Mouse (Mus musculus) left cerebral cortex, postnatal 4 days (tissue): ENCODE measurements at regions not wholly inside any gene's neighbourhood (a gene's known extent, or its start where the extent isn't known, plus 50 kb on each side); places are given as distances from the start of the nearest gene placed in this dataset.
A peak's percentile ranks its signal among the peaks of the same experiment; 100 is the strongest.

ENCODE experiments used
- DNase-seq: peaks from one replicate; pipeline ENCODE4 v3.0.0-alpha.2; 2022
- intact Hi-C: fragments of 180-260 bp; cut with DNase I; formaldehyde crosslinking; loops from one replicate; pipeline ENCODE4 v1.15.1; 2025

DNA sequence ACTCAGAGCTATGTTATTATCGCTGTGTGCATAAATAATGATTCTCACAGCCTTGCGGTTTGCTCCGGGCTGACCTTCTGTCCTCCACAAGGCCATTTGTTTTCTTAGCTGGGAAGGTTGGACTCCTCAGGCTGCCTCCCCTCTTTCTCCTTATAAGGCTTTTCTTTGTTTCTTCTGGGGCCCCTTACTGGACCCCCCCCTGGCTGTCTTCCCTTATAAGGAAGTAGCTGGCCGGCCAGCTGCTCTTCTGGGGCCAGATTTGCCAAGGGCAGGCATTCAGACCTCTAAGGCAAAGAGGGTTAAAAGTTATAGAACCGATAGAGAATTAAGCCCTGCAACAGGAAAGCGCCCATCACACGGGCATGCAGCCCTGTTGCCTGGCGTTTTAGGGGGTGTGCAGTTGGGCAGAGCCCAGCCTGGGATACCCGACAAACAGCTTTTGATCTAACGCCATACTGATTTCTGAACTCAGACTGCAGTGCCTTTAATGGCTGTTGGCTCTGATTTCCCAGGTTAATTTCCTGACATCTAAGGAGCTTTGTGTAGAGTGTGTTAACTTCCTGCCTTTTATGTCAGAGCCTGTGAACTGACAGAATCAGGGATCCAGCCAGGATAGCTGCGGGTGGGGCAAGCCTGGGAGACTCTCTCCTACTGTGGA, 66.1 kb upstream of the Serp2 start:
- DNase-seq = peak; percentile 36
- intact Hi-C loops = loop anchor here (10.0 kb wide), 1 partner anchor 118 kb away; no protein-coding TSS in a partner anchor

GRCm38 (mm10) chr14:76619038-76619409, 62.3 kb upstream of the Serp2 start:
- DNase-seq = no peak
- intact Hi-C loops = no loop called here

GRCm38 (mm10) chr14:76618331-76619037, 61.8 kb upstream of the Serp2 start:
- DNase-seq = no peak
- intact Hi-C loops = no loop called here

GRCm38 (mm10) chr14:76617889-76618288, 61.2 kb upstream of the Serp2 start:
- intact Hi-C loops = no loop called here
- no peak for DNase-seq

- DNase-seq = peak; percentile 85
- intact Hi-C loops = no loop called here
Measured at GRCm38 (mm10) chr14:76617447-76617846, 60.8 kb upstream of the Serp2 start.

DNA sequence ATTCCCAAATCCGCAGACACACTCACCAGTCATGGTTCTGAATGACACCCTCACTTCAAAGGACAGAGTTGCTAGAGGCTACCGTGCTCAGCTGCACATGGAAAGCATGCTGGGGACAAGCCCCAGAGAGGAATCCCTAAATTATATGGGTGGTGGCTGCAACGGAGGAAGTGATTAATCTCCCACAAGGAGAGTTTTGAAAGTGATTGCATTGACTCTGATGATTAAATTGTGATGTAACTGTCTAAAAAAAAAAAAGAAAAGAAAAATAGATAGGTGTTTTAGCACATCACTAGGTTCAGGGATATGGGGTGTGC, 59.6 kb upstream of the Serp2 start:
- intact Hi-C loops = no loop called here
- no peak for DNase-seq

DNA sequence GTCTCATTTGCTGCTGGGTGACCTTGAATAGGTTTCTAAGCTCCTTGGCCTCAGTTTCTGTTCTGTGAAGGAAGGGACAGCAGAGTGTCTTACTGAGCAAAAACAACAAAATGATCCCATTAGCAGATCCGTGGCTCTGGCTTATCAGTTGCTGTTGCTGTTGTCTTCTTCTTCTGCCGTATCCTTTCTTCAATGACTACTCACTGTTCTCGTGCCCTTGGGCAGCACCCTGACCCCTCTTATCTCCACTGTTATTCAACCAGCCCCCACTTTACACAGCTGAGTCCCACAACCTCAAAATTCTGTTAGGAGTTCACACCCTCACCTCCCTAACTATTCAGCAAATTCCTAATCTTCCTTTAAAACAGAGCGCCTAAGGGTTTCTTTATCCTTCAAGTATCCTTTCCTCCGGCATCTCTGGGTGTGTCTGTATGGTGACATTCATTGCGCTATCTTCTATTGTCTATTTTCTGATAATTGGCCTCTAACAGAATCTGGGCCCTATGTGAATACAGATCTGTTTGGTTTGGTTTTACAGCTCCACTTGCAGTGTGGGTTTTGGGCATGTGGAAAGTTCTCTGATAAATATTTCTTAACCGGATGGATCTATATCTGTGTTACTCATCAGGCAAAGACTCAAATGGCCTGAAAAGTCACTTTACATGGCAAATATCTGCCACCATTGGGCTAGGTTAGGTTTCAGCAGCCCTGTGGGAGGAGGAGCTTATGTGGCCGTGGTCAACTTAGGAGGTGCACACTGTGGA, 59.1 kb upstream of the Serp2 start:
- intact Hi-C loops = no loop called here
- no peak for DNase-seq

GRCm38 (mm10) chr14:76615182-76615581, 58.5 kb upstream of the Serp2 start:
- DNase-seq = no peak
- intact Hi-C loops = no loop called here

DNA sequence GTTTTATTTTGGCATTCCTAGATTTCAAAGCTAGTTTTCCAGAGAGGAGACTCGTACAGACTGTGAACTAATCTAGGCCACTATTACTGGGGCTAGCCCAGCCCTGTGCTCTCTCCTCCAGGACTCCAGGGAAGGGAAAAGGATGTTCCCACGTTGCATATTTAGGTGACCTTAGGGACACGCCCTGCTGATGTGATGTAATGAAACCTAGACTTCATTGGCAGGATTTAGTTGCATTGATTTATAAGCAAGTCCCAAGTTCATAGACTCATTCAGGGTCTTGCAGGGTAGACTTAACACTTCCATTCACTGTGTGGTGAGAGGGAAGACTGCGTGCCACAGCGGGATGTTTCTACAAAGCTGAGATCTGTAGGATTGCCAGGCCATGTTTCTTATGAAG, 58.0 kb upstream of the Serp2 start:
- no peak for DNase-seq
- intact Hi-C loops = no loop called here

- no peak for DNase-seq
- intact Hi-C loops = no loop called here
Measured at GRCm38 (mm10) chr14:76613604-76614003, 56.9 kb upstream of the Serp2 start.

DNA sequence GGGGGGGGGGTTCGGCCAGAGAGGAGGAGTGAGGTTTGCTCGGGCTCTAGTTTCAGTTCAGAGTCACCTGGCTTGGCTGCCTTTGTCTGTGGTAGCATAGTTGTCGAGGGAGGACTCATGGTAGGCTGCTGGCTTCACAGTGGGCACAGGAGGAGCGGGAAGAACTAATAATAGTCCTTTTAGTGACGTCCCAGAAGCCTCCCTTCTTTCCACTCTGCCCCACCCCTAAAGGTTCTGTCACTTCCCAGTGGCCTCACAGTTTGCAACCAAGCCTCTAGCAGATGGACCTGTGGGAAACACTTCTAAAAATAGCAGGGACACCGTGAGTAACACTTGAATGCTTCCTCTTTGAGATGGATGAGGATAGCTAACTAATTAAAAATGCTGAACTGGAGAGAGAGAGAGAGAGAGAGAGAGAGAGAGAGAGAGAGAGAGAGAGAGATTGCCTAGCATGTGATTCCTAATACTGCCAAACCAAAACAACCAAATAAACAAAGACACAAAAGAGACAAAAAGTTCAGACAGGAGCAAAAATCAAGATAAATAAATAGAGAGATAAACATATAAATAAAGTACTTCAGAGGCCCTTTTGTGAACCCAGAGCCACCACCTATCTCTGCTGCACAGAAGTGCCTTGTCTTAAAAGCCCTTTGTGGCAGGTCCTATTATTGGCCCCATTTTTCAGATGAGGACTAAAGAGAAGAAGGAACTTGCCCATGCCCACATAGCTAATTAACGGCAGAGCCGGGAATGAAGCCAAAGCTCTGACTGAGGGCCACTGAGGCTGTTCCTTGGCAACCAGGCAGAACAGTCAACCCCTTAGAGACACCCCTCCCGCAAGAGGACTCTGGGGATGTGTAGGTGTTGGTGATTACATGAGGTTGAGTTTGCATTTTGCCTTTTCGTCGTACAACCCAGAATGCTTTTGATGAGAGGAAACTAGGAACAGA, 54.0 kb upstream of the Serp2 start:
- intact Hi-C loops = no loop called here

More for the DNA sequence above, 54.0 kb upstream of the Serp2 start:
- peak; percentile 41 for DNase-seq
